Mouse (Mus musculus): ENCODE measurements at regions not wholly inside any gene's neighbourhood (a gene's known extent, or its start where the extent isn't known, plus 50 kb on each side); places are given as distances from the start of the nearest gene placed in this dataset.
A peak's percentile ranks its signal among the peaks of the same experiment; 100 is the strongest.

- DNase-seq = no peak
Observed at GRCm38 (mm10) chr2:12614345-12614744, 195.1 kb upstream of the Mindy3 start.

- DNase-seq = no peak
Observed at GRCm38 (mm10) chr2:12613858-12614257, 194.6 kb upstream of the Mindy3 start.

- DNase-seq = no peak
Observed at GRCm38 (mm10) chr2:12582566-12582965, 163.3 kb upstream of the Mindy3 start.

DNA sequence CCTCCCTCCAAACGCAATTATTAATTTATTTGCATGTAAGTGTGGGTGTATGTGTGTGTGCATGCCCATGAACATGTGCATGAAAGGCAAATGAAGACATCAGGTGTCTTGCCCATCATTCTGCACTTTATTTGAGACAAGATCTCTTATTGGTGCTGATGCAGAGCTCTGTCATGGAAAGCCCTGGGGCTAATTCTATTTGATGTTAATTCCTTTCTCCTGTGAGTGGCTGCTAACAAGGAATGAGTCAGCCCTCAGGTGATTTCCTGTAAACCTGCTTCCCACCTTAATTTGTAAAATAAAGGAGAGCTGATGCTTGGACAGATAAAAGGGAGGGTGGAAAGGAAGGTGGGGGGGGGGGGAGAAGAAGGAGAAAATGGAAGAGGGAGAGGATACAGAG is 138.5 kb upstream of the Mindy3 start:
- DNase-seq = no peak

GRCm38 (mm10) chr2:12522411-12522810 is 103.1 kb upstream of the Mindy3 start:
- DNase-seq = no peak

DNA sequence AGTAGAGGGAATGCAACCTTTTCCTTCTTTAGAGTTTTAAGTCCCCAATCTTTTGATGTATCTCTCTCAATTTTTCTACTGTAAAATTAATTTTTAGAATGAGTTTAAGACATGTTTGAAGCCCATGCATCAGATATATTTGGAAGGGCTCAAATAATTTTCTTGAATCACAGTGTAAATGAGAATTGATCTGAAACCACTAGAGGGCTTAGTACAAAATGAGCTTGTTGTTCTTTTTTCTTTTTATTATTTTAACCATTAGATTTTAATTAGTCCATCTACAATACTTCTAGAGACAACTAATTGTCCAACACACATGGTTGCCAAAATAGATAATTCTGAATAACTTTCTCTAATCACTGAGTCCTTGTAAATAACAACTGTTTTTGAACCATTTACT is 102.5 kb upstream of the Mindy3 start:
- no peak for DNase-seq

- DNase-seq = peak in 1 of 2 experiments; percentile 8
Observed at GRCm38 (mm10) chr2:12492369-12492768, 73.1 kb upstream of the Mindy3 start.

GRCm38 (mm10) chr2:12469440-12470339 is 50.4 kb upstream of the Mindy3 start:
- DNase-seq = no peak
